Mouse (Mus musculus) layer of hippocampus, adult 6 months (tissue): ENCODE data around the gene Apoa4. TPM values are rescaled to one million over a fixed set of nuclear protein-coding genes. Genes with fewer than 3 reads are reported as not detected.

Experiments used
- long read RNA-seq, 2 experiments: library from polyadenylated mRNA; unstranded; transcript quantifications; one replicate each; pipeline ENCODE4 v2.0.0; 2019 to 2020
- polyA plus RNA-seq: library from polyadenylated mRNA; unstranded; fragments of <200 nt; fragmentation: Nextera tagmentation; gene quantifications from 2 replicates; pipeline ENCODE4 v1.2.3, GENCODE M21; 2021

Apoa4 gene
- polyA plus RNA-seq: not detected in 2 replicates
- long read RNA-seq, experiment 1: 0 reads
- long read RNA-seq, experiment 2: 0 reads

DNA sequence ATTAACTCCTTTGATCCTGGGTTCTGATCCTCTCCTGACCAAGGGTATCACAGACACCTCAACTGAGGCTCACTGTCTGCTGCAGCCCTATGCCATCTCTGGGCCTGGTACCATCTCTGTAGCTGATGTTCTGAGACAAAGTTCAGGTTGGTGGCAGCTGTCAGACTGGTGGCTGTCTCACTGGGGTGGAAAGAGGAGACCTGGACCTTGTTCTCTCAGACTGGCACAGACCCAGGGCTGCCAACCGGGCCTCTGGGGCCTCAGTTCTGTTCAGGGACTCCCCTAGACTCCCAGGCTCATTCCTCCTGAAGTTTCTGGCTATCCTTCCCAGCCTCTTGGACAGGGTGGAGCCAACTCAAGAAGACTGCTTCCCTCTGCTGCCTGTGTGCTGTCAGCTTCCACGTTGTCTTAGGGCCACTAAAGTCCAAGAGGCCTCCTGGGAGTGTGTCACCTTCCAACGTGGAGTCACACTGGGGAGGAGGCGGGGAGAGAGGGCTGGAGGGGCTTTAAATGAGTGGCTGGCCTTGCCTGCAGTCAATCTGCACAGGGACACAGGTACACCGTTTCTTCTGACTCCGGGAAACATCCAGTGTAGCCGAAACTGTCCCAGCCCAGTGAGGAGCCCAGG, at the start of gene Apoa4:
TSS of gene Apoa4 (plus strand) at position 171 of the 628 bp plus-strand sequence.

DNA sequence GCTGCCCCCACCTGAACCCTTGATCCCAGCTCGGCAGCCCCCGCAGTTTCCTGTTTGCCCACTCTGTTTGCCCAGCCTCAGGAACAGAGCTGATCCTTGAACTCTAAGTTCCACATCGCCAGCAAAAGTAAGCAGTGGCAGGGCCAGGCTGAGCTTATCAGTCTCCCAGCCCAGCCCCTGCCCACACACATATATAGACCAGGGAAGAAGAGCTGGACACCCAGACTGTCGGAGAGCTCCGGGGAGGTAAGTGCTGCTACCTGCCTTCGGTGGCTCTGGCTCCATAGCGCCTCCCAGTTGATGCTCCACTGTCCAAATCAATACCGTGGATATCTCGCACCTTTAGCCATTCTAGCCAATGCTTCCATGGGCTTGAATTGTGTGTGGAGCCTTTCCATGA, 12.0 kb upstream of the Apoa4 start, which contains the start of gene Apoa1:
TSS of gene Apoa1 (plus strand) at position 90 of the 400 bp plus-strand sequence.

DNA sequence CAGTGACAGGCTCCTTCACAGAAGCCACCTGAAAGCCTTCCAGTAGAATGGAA, 5.1 kb upstream of the Apoa4 start, which contains the start of gene Apoc3:
TSS of gene Apoc3 (minus strand) at position 41 of the 53 bp plus-strand sequence.

DNA sequence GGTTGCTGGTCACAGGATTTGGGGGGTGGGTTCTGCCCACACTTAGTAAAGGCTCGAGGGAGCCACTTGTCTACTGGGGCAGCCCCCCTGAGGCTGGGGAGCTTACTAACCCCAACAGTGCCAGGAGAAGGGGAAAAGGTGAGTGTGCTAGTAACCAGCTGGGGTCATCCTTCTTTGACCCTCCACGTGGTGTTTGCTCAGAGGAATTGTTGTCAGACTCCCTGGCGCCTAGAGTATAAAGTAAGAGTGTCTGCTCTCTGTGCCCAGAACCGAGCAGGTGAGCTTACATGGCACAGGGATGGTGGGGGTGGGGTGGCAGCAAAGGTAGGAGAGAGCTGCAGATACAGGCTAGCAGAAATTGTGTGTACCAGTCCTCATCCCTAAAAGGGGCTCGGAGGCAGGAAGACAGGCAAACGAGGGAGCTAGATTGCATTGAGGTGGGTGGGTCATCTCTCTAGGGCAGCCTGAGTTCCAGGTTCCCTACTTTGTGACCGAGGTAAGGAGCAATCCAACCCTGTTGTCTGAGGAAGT, 27.9 kb downstream of the Apoa4 start, which contains the start of gene Apoa5:
TSS of gene Apoa5 (plus strand) at position 291 of the 531 bp plus-strand sequence.

DNA sequence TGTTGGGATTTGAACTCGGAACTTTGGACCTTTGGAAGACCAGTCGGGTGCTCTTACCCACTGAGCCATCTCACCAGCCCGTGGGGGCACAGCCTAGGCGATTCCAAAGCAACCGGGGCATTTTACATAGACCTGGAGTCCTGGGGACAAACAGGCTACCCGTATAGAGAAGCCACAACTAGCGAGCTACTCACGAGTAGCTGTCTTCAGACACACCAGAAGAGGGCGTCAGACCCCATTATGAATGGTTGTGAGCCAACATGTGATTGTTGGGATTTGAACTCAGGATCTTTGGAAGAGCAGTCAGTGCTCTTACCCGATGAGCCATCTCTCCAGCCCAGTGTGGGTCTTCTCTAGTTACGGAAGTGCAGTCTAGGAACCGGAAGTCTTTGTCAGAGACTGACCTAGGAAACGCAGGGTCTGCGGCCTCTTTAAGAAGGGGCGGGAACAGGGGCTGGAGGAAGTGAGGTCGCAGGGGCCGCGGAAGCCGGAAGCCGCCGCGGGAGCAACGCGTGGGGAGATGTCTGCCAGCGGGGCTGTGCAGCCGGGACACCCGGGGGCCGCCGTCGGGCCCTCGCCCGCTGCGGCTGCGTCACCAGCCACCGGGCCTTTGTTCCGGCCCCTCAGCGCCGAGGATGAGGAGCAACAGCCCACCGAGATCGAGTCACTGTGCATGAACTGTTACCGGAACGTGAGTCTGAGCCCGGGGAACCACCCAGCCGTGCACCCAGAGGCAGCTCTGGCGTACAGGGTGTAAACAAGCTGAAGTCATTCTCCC, 32.4 kb downstream of the Apoa4 start, which contains the start of gene Zpr1:
TSS of gene Zpr1 (plus strand) at position 388 of the 778 bp plus-strand sequence.

DNA sequence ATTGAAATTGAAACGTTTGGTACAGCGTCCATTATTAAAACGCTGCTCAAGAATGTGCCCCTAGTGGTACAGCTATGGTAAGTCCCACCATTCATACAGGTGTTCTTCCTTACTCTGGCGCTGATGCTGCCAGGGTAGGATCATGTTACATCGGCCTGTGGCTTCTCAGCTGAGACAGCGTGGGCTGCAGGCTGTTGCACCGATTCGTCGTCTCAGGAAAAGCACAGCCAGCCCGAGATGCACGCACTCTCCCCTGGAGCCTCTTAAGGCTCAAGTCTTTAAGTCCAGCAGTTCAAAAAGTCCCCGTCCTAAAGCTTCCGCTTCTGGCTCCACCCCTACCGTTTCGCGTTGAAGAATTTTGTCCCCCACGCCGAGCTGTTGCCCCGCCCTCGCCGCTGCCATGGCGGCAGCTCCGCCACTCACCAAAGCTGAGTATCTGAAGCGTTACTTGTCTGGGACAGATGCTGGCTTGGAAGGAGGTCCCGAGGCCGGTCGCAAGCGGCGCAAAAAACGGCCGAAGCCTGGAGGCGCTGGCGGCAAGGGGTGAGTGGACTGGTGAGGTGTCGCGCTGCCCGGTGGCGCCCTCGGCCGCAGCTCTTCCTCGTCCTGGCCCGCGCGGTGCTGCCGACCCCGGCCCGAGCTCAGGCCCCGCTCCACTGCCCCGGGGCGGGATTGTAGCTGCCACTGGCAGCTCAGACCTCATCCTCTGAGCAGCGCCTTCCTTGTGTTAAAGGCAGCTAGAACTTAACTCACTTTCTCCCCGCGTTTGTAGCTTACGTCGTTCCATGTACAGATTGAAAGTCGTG, 42.3 kb downstream of the Apoa4 start, which contains the start of gene Bud13:
TSS of gene Bud13 (plus strand) at position 378 of the 806 bp plus-strand sequence.

Other genes starting within 250 kb of the Apoa4 start
- gene Pafah1b2, start 228.0 kb upstream of the Apoa4 start, polyA plus RNA-seq: 120 and 149 TPM in 2 replicates
- 13.6 and 13.9 TPM in 2 replicates for gene Sik3, start 227.9 kb upstream of the Apoa4 start, polyA plus RNA-seq
- 1.4 and 1.6 TPM in 2 replicates for gene Apoa1, start 12.1 kb upstream of the Apoa4 start, polyA plus RNA-seq
- 2.2 and 2.8 TPM in 2 replicates for gene Apoc3, start 5.1 kb upstream of the Apoa4 start, polyA plus RNA-seq
- gene Apoa5, start 27.9 kb downstream of the Apoa4 start, polyA plus RNA-seq: not detected in 2 replicates
- 33.6 and 39.5 TPM in 2 replicates for gene Zpr1, start 32.4 kb downstream of the Apoa4 start, polyA plus RNA-seq
- 7.4 and 9.3 TPM in 2 replicates for gene Bud13, start 42.3 kb downstream of the Apoa4 start, polyA plus RNA-seq
- 0.06 and 0.09 TPM in 2 replicates for gene 4931429L15Rik, start 79.3 kb downstream of the Apoa4 start, polyA plus RNA-seq